Mouse (Mus musculus) erythroblast, adult 5-6 weeks (primary cell): ENCODE results near the gene Otp. TPM values are rescaled to one million over a fixed set of nuclear protein-coding genes. Genes with fewer than 3 reads are reported as not detected.

ENCODE experiments used
- total RNA-seq, 2 experiments: library from RNA; stranded (forward) in 1 of 2; stranded (reverse) in 1 of 2; fragments of 150-400 nt in 1 of 2; fragments of 200-764, 138-1000 nt in 1 of 2; gene quantifications; 2 replicates each; pipeline versions ENCODE4 v1.2.3 to v1.2.4; 2015 to 2017; ENCODE audit warnings: low replicate concordance in 2 of 2

Otp gene
- total RNA-seq, 2 experiments from 2014 or later: not detected

Other genes starting within 250 kb of the Otp start
- 39.3 and 71.9 TPM in 2 replicates for gene Tbca, start 86.7 kb upstream of the Otp start, total RNA-seq (2015; ENCODE audit: low replicate concordance)
- 42.2 and 47.5 TPM in 2 replicates for gene Tbca, start 86.7 kb upstream of the Otp start, total RNA-seq (2017; ENCODE audit: low replicate concordance)
- 6.9 and 14.0 TPM in 2 replicates for gene Wdr41, start 100.7 kb downstream of the Otp start, total RNA-seq (2015; ENCODE audit: low replicate concordance)
- gene Wdr41, start 100.7 kb downstream of the Otp start, total RNA-seq (2017; ENCODE audit: low replicate concordance): 2.0 and 3.4 TPM in 2 replicates